Mouse (Mus musculus) left cerebral cortex, postnatal 25 days (tissue): ENCODE data around the gene Slc35g3. TPM values are rescaled to one million over a fixed set of nuclear protein-coding genes. Genes with fewer than 3 reads are reported as not detected.
A peak's percentile ranks its signal among the peaks of the same experiment; 100 is the strongest.
"Not testable (repeated sequence)": the region's sequence is repeated elsewhere in the genome, so short reads cannot be mapped to it uniquely, and the experiment has no call there.

Source experiments
- DNase-seq, 2 experiments: peaks; one replicate each; pipeline ENCODE4 v3.0.0; 2022; ENCODE audit warnings: low spot score in 2 of 2, mixed read lengths in 1 of 2
- intact Hi-C: fragments of 180-260 bp; cut with DNase I; formaldehyde crosslinking; loops from one replicate; pipeline ENCODE4 v1.15.1; 2025
- total RNA-seq, 2 experiments: library from RNA; stranded (reverse); gene quantifications; 2 replicates each; pipeline ENCODE4 v1.2.3; 2021

The Slc35g3 gene
- total RNA-seq, 2 experiments from 2014 or later, result not detected

DNA sequence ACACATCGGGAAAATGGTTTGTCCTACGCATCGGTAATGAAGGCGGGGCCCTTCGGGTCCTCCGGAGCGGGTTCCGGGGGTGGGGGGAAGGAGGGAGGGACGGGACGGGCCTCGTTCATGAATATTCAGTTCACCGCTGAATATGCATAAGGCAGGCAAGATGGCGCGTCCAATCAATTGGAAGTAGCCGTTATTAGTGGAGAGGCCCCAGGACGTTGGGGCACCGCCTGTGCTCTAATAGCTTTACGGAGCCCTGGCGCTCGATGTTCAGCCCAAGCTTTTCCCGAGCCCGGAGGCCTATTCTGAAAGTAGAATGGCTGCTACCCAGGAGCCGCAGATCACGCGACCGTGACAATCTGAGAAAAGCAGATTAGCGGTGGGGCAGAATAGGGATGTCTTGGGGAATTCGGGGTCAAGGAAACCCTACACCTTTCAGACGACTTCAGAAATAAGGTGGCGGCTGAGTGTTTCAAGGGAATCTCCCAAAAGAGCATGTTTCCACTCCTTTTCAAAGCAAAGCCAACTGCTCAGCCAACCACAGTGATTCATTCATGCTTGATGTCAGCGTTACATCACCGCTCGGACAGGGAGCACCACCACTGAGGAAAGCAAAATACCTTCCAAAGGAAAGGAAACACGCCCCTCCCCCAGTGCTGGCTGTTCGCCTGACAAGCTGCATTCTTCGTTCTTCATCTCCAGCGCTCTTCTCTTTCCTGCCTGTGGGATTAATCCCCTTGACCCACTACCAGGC, 2.6 kb downstream of the Slc35g3 start:
- DNase-seq, result peak; percentile 86 to 96
- intact Hi-C loops, result loop anchor here (1.0 to 2.0 kb wide), 5 partner anchors 7 to 118 kb away; partner anchors contain the start of genes Nlgn2 and Senp3

- DNase-seq, result peak; percentile 99
- intact Hi-C loops, result loop anchor here (1.0 to 2.0 kb wide), 5 partner anchors 8 to 118 kb away; partner anchors contain the start of genes Nlgn2 and Senp3
Measured at GRCm38 (mm10) chr11:69758478-69758970, 3.2 kb downstream of the Slc35g3 start, which contains the start of gene Polr2a. Polr2a (minus strand) TSS chr11:69758637.

DNA sequence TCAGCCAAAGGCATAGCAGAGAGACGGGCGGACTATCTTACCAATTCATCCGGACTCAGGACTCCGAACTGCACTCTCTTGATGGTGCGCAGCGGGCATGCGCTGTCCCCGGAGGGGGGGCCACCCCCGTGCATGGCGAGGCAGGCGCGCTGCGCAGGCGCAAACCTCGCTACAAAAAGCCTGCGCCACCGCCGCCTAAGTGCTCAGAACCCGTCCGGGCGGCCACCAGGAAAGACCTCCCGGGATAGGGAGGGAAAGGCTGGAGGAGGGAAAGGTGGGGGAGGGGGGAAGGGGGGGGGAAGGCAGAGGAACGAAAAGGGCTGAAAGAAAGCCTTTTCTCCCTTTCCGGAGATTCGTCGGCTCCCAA, 3.7 kb downstream of the Slc35g3 start:
- intact Hi-C loops, result loop anchor here (1.0 to 2.0 kb wide), 5 partner anchors 8 to 119 kb away; partner anchors contain the start of genes Nlgn2 and Senp3
- peak; percentile 97 for DNase-seq

DNA sequence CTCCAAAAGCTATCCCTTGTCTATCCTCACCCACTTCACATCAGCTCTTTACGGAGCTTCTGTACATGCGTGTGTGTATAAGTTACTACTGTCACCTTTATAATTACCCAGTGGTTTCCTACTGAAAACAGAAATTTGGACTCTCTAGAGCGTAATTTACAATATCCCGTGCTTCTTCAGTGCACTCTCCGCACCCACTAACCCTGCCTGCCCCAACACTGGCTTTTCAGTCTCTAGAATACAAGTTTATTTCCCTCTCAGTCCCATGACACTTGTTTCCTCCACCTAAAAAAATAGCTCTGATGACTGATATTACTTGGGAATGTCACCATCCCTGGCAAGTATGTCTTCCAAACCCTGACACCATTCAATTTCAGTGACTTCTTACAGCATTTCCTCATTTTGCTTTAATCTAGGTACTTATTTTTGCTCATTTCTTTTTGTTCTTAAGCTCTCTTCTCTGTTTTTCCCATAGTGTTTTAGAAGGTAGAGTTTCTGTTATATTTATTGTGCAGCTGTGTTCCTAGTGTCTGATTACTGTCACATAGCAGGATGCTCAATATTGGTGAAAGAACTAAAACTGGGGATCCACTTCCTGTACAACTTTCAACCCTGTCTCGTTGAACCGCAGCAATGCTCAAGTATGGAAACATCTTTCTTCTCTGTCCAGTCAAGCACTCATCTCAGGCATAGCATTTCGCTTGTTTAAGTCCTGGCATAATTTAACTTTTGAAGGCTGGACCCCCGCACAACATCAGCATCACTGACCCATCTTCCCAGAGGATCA, 4.3 kb downstream of the Slc35g3 start:
- intact Hi-C loops, result loop anchor here (1.0 to 2.0 kb wide), 5 partner anchors 9 to 119 kb away; partner anchors contain the start of genes Nlgn2 and Senp3

DNA sequence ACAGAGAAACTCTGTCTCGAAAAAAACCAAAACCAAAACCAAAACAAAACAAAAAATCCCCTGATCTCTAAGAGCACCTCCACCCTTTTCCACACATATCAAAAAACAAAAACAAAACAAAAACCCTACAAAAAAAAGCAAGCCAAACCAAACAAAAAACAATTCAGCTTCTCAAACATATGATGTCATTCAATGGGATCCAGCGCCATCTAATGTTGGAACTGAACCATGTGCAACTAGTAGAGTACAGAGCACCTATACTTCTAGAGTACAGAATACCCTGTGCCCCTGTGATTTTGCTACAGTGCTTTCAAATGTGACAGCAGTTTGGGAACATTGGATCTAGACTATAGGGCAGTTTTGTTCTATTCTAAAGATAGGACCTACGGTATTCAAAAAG, 7.1 kb downstream of the Slc35g3 start:
- intact Hi-C loops, result no loop called here
- peak in 1 of 2 experiments; percentile 55 for DNase-seq

More for the DNA sequence above, 4.3 kb downstream of the Slc35g3 start:
- DNase-seq, result no peak

GRCm38 (mm10) chr11:69754233-69754632, 7.5 kb downstream of the Slc35g3 start:
- intact Hi-C loops, result no loop called here
- no peak for DNase-seq

DNA sequence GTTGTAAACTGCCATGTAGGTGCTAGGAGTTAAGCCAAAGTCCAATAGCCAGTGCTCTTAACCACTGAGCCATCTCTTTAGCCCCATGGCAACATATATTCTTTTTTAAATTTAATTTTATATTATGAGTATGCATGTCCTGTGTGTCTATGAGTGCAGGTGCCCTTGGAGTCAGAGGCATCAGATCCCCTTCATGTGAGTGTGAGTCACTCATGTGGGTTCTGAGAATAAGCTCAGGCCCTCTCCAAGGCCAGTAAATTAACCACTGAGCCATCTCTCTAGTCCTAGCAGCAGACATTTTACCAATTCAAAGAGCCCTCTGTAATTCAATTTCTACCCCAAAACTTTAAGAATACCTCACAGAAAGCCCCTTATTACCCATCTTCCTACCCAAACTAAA, 9.1 kb downstream of the Slc35g3 start:
- intact Hi-C loops, result no loop called here
- no peak for DNase-seq

DNA sequence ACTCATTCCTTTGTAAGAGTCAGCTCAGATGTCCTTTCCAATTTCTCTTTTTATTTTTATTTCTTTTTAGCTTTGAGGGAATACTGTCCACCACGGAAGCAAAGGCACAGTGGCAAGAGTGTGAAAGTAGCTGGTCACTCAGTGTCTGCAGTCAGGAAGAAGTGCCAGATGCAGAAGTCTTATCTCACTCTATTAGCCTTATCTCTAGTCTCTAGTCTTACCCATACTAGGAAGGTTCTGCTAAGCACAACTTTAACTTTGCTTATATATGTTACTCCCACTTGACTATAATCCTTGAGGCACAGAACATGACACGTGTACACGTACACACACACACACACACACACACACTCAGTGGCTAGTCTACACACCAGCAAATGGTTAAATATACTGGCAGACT, 10.1 kb downstream of the Slc35g3 start:
- DNase-seq, result no peak
- intact Hi-C loops, result no loop called here

DNA sequence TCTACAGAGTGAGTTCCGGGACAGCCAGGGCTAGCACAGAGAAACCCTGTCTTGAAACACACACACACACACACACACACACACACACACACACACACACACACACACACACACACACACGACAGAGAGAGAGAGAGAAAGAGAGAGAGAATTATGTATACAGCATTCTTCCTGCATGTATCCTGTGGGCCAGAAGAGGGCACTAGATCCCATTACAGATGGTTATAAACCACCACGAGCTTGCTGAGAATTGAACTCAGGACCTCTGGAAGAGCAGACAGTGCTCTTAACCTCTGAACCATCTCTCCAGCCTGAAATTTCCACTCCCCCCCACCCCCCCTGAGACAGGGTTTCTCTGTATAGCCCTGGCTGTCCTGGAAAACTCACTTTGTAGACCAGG, 30.4 kb downstream of the Slc35g3 start:
- intact Hi-C loops, DNase-seq: not testable (repeated sequence)

GRCm38 (mm10) chr11:69729063-69729462, 32.7 kb downstream of the Slc35g3 start:
- intact Hi-C loops, result no loop called here
- no peak for DNase-seq

DNA sequence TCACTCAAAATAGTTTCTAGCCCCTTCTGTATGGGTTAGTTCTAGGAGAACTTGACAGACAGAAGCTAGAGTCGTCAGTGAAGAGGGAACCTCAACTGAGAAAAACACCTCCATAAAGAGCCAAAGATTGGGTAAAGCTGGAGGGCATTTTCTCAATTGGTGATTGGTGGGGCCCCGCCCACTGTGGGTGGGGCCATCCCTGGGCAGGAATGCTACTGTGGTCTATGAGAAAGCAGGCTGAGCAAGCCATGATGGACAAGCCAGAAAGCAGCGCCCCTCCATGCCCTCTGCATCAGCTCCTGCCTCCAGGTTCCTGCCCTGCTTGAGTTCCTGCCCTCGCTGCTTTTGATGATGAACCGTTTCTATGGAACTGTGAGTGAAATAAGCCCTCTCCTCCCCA, 35.8 kb downstream of the Slc35g3 start:
- intact Hi-C loops, result no loop called here
- no peak for DNase-seq

DNA sequence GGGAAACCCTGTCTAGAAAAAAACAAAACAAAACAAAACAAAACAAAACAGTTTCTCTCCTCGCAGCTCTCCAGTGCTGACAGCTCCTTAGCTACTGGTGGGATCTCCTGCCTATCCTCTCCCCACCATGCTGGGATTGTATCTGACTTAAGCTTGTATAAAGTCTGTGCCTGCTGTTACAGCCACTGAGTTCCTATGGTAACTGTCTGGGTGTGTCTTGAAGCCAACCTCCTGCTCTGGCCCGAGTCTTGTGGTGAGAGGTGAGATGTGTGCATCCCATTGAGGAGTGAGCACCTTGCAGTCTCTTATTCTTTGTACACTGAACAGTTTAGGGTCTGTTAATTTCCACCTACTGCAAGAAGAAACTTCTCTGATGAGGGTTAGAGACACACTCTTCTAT, 38.7 kb downstream of the Slc35g3 start:
- intact Hi-C loops, result no loop called here
- DNase-seq, result no peak

DNA sequence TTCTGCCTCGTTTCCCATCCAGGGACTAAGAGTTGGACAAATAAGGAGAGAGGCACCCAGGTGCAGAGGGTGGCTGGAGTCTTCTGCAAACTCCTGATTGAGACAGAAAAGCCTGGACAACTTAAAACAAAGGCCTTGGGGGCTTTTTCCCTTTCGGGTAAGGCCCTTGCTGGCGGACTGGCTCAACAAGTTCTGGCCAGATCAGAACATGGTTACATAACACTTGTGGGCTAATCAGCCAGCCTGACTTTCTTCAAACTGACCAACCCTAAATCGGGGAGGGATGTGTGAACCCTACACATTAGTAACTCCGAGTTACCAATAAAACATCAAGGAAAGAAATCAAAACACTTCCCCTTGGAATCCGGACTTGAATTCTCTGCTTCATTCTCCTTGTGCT, 40.9 kb downstream of the Slc35g3 start:
- DNase-seq, result no peak
- intact Hi-C loops, result no loop called here

DNA sequence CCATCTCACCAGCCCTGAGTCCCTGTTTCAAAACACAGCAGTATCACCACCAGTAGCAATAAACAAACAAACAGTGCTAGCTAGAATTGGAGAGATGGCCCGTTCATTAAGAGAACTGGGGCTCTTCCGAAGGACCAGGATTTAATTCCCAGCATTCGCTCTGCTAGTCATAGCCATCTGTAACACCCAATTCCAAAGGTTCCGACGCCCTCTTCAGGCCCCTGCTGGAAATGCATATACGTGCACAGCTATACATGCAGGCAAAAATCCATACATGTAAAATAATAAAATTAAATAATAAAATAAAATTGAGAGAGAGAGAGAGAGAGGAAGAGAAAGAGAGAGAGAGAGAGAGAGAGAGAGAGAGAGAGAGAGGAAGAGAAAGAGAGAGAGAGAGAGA, 42.3 kb downstream of the Slc35g3 start:
- no peak for DNase-seq
- intact Hi-C loops, result no loop called here

DNA sequence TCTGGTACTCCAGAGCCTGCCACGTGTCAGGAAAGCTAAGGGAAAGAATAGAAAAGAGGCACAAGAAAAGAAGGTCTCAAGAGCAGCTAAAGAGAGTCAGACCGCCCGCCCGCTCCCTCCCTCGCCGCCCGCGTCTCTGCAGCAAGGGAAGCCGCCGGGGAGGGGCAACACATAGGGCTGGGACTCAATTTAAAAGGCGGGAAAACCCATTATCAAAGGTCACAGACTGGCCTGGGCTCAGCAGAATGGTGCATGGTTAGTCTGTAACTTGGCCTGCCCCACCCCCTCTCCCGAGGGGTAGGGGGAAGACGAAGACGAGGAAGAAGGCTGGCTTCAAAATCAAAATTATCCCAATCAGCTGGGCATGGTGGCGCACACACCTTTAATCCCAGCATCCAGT, 43.1 kb downstream of the Slc35g3 start:
- DNase-seq, result no peak
- intact Hi-C loops, result no loop called here

DNA sequence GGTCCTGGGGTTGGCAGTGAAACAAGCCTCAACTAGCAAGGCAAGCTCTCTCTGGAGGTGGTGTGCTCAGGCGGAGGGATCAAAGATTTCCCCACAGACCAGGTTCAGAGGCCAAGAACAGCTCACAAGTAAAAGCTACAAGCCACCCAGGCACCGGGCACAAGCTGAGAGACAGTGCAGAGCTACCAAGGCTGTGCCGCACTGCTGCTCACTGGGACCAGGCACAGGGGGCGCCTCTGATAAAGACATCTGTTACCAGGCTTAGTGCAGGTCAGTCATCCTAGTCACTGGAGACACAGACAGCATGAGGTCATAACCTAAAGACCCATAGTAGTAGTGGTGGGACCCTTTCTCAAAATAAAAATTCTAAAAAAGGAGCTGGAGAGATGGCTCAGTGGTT, 44.8 kb downstream of the Slc35g3 start:
- no peak for DNase-seq
- intact Hi-C loops, result no loop called here

GRCm38 (mm10) chr11:69715929-69716328, 45.8 kb downstream of the Slc35g3 start:
- peak; percentile 15 to 54 for DNase-seq
- intact Hi-C loops, result no loop called here

- intact Hi-C loops, result no loop called here
- no peak for DNase-seq
Measured at GRCm38 (mm10) chr11:69715482-69715881, 46.3 kb downstream of the Slc35g3 start.

- DNase-seq, result no peak
- intact Hi-C loops, result no loop called here
Measured at GRCm38 (mm10) chr11:69714636-69715329, 47.0 kb downstream of the Slc35g3 start.
